Mouse (Mus musculus) heart, adult 10 weeks (tissue): ENCODE measurements around the gene Ddx51. TPM values are rescaled to one million over a fixed set of nuclear protein-coding genes. Genes with fewer than 3 reads are reported as not detected.

Experiments used
- polyA plus RNA-seq: library from polyadenylated mRNA; stranded (reverse); fragments of 350-450 nt; fragmentation: Illumina TruSeq; extraction: RNeasy Lipid Tissue Mini Kit (QIAGEN cat#74804); gene quantifications from one replicate; pipeline ENCODE4 v1.2.3, GENCODE M21; 2014; ENCODE audit warnings: low read depth, low replicate concordance

Ddx51 gene
- polyA plus RNA-seq, result 15.6 TPM

DNA sequence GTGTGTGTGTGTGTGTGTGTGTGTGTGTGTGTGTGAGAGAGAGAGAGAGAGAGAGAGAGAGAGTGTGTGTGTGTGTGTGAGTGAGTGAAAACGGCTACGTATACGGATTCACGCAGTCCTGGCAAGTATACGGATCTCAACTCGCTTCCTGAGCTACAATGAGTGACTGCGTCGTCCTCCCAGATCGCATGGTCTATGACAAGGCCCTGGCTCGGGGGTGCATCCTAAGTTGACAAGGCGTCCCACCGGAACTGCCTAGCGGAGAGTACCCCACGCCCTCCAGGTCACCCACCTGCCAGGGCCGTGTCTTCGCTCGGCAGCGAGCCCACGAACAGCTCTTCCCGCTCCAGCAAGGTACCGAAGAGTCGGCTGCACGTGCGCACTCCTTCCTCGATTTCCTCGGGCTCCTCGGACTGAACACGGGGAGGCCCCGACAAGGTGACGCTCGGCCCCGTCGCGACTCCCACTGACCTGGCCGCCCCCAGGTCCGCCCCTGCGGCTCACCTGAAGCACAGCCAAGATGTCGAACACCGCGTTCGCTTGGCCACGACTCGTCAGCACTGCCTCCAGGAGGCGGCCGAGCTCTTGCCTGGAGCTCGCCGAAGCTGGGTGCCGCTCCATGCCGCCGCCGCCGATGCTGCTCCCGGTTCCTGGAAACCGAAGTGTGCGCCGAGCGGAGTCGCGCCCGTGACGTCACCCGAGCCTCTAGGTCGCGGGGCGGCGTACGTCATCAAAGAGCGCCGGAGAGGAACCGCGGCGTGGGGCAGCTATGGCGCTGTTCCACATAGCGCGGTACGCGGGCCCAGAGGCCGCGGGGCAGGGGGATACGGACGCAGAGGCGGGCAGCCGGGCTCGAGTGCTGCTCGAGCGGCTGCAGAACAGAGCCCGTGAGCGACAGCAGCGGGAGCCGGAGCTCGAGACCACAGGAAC, at the start of gene Ddx51, which contains the start of gene Noc4l:
TSS of gene Ddx51 (plus strand) at position 733 of the 930 bp plus-strand sequence.
TSS of gene Noc4l (minus strand) at position 699 of the 930 bp plus-strand sequence.

Other genes with a start within 250 kb of the Ddx51 start
- gene Fbrsl1, start 204.9 kb upstream of the Ddx51 start, polyA plus RNA-seq, result 39.7 TPM
- gene Galnt9, start 109.1 kb upstream of the Ddx51 start, polyA plus RNA-seq, result not detected
- gene Noc4l, start within 50 bp of the Ddx51 start, polyA plus RNA-seq, result 11.1 TPM
- 16.8 TPM for gene Ep400, start 117.3 kb downstream of the Ddx51 start, polyA plus RNA-seq
- gene Pus1, start 127.2 kb downstream of the Ddx51 start, polyA plus RNA-seq, result 20.3 TPM
- 55.8 TPM for gene Ulk1, start 156.6 kb downstream of the Ddx51 start, polyA plus RNA-seq
- 25.1 TPM for gene Hscb, start 186.3 kb downstream of the Ddx51 start, polyA plus RNA-seq
- gene Chek2, start 186.5 kb downstream of the Ddx51 start, polyA plus RNA-seq, result 4.6 TPM
- 5.9 TPM for gene Ttc28, start 226.4 kb downstream of the Ddx51 start, polyA plus RNA-seq